Comparison of ENCODE assay signal across 25 mouse cellular contexts in genomic region chr19:4464666-4465065, GRCm38 (mm10). TPM values are rescaled to one million over a fixed set of nuclear protein-coding genes. Genes with fewer than 3 reads are reported as not detected.
DNase-seq lines count a peak whose midpoint lies in the region; ATAC-seq and TF ChIP-seq lines count a peak whose summit lies in the region.
"Had no signal": no experiment of that assay in that cellular context is flagged by ENCODE, and none has a peak within 500 bp of the region (broad histone marks: within the 10 kb centered on the region; RNA-seq: fewer than 3 reads in every experiment).

No protein-coding gene starts in this region.

- no peaks in the 10 kb centered on the region for H3K9me3 ChIP-seq in liver, postnatal 0 days (ENCODE audit: low read length)
- H3K9me3 ChIP-seq: embryonic facial prominence, embryonic 10.5 days; forebrain, embryonic 13.5 days; heart, embryonic 15.5 days; hindbrain, embryonic 13.5 days had no signal

- no peaks in the 10 kb centered on the region for H3K4me1 ChIP-seq in kidney, adult 2 months (ENCODE audit: control insufficient read depth, insufficient read depth, low read length)
- H3K4me1 ChIP-seq in liver, postnatal 0 days (ENCODE audit: insufficient read depth), result 0 out of 2 replicates have a peak, but pooled peaks cover 10% of the 10 kb centered on the region
- H3K4me1 ChIP-seq: forebrain, embryonic 13.5 days; heart, embryonic 15.5 days; hindbrain, embryonic 13.5 days had no signal

- no peak for ATAC-seq in liver, postnatal 0 days
- ATAC-seq: forebrain, embryonic 13.5 days; forebrain, postnatal 0 days had no signal

- DNase-seq in kidney, adult 2 months, result peak; percentile 54
- no peak for DNase-seq in kidney, postnatal 10 days
- DNase-seq in liver, result peak; percentile 18
- DNase-seq in liver, postnatal 0 days, result no peak
- DNase-seq in kidney, postnatal 25 days, result peak; percentile 29 to 67
- DNase-seq in embryo, embryonic 9.5 days (ENCODE audit: extremely low spot score), result no peak
- no peak for DNase-seq in layer of hippocampus, adult 8-10 months (ENCODE audit: low spot score in 2 of 2)
- DNase-seq: adrenal gland, postnatal 10 days; cerebellum, adult 11 months; cerebellum, adult 9-10 months; cerebellum, postnatal 36 days; forebrain, postnatal 0 days; gastrocnemius, postnatal 14 days; heart, adult 2 months; heart, postnatal 14 days had no signal

- no peak overlapping the region for H3K4me3 ChIP-seq in kidney, adult 2 months (ENCODE audit: insufficient read depth, low read depth, low read length)
- no peak overlapping the region for H3K4me3 ChIP-seq in liver, postnatal 0 days (ENCODE audit: low read depth, low read length)
- H3K4me3 ChIP-seq: embryonic facial prominence, embryonic 10.5 days; forebrain, embryonic 13.5 days; heart, adult 2 months; heart, embryonic 15.5 days; hindbrain, embryonic 13.5 days had no signal

- H3K27me3 ChIP-seq in kidney, adult 2 months (replicated peaks; ENCODE audit: control insufficient read depth, insufficient read depth, low read length), result no peaks in the 10 kb centered on the region
- H3K27me3 ChIP-seq in liver, postnatal 0 days (ENCODE audit: insufficient read depth, low read length), result no peaks in the 10 kb centered on the region
- H3K27me3 ChIP-seq: CH12.LX; forebrain, embryonic 13.5 days; hindbrain, embryonic 13.5 days had no signal

- no peak for TF ChIP-seq EP300 in liver, postnatal 0 days (IDR thresholded peaks at IDR 0.05; ENCODE audit: low read depth)

- TF ChIP-seq POLR2A in kidney, adult 2 months (IDR thresholded peaks at IDR 0.05; ENCODE audit: low read depth, low read length), result no peak

- no peak overlapping the region for H3K27ac ChIP-seq in kidney, adult 2 months (ENCODE audit: insufficient read depth, low read depth, low read length)
- no peak overlapping the region for H3K27ac ChIP-seq in liver, postnatal 0 days (ENCODE audit: low read depth)
- H3K27ac ChIP-seq: embryonic facial prominence, embryonic 10.5 days; forebrain, embryonic 13.5 days; heart, adult 2 months; heart, embryonic 15.5 days; hindbrain, embryonic 13.5 days had no signal

- H3K4me2 ChIP-seq in liver, postnatal 0 days (ENCODE audit: low read depth, low read length), result no peak overlapping the region
- H3K4me2 ChIP-seq: forebrain, embryonic 13.5 days; heart, embryonic 11.5 days; heart, embryonic 15.5 days; hindbrain, embryonic 13.5 days had no signal

- no peak for TF ChIP-seq CTCF in kidney, adult 2 months (conservative IDR thresholded peaks at IDR 0.05; ENCODE audit: insufficient read depth, insufficient read length, low read depth, low read length)
- TF ChIP-seq CTCF in liver, postnatal 0 days (IDR thresholded peaks at IDR 0.05; ENCODE audit: low read depth), result no peak

- H3K36me3 ChIP-seq in kidney, adult 2 months (ENCODE audit: control insufficient read depth, insufficient read depth, low read length), result no peaks in the 10 kb centered on the region
- H3K36me3 ChIP-seq in liver, postnatal 0 days (replicated peaks; ENCODE audit: insufficient read depth, low read length), result no peaks in the 10 kb centered on the region
- H3K36me3 ChIP-seq: embryonic facial prominence, embryonic 10.5 days; heart, embryonic 15.5 days; hindbrain, embryonic 13.5 days had no signal

- 79% methylated on average over 4 of the region's 4 CpGs for WGBS in kidney, adult 2 months
- 48% methylated on average over 4 of the region's 4 CpGs for WGBS in liver, postnatal 0 days (ENCODE audit: insufficient replicate concordance)

- H3K9ac ChIP-seq in liver, postnatal 0 days (replicated peaks), result no peak overlapping the region
- H3K9ac ChIP-seq: forebrain, embryonic 13.5 days; forebrain, postnatal 0 days; heart, embryonic 15.5 days; hindbrain, embryonic 13.5 days had no signal

RNA-seq across cellular contexts. Expression of gene Syt12, which starts 12.6 kb away (rescaled TPM):
- 4.6 and 9.8 TPM in 2 replicates for polyA plus RNA-seq in kidney, adult 2 months (2012; rRNA removed)
- 0.15 and 0.19 TPM in 2 replicates for polyA plus RNA-seq in liver, postnatal 0 days (2015; fragmentation: Nextera tagmentation; extraction: Ambion mirVana)
- 10 to 100 TPM; 29.2 to 31.3 (median 30.2) TPM for total RNA-seq in layer of hippocampus, adult 8-10 months (2022)
- total RNA-seq: hematopoietic stem cell, adult 5-6 weeks had no signal

RNA-seq across cellular contexts. Expression of gene Rhod, which starts 25.4 kb away (rescaled TPM):
- 35.1 and 35.6 TPM in 2 replicates for polyA plus RNA-seq in kidney, adult 2 months (2012; rRNA removed)
- 14.8 and 19.0 TPM in 2 replicates for polyA plus RNA-seq in liver, postnatal 0 days (2015; fragmentation: Nextera tagmentation; extraction: Ambion mirVana)
- 1 to 10 TPM in 1 of 4 experiments, under 1 TPM in 3; 0.74 to 1.1 (median 0.85) TPM for total RNA-seq in layer of hippocampus, adult 8-10 months (2022)

RNA-seq across cellular contexts. Expression of gene 2010003K11Rik, which starts 33.7 kb away (rescaled TPM):
- 2.8 TPM in 2 replicates for polyA plus RNA-seq in kidney, adult 2 months (2012; rRNA removed)
- 5.8 and 7.6 TPM in 2 replicates for polyA plus RNA-seq in liver, postnatal 0 days (2015; fragmentation: Nextera tagmentation; extraction: Ambion mirVana)
- not detected for total RNA-seq in layer of hippocampus, adult 8-10 months (2022)
- total RNA-seq: CH12.LX; forebrain, postnatal 0 days; gastrocnemius, adult 18-20 months; gastrocnemius, postnatal 14 days; heart, adult 2 months; hematopoietic stem cell, adult 5-6 weeks had no signal
- polyA plus RNA-seq: brain, embryonic 14.5 days; embryonic facial prominence, embryonic 10.5 days; embryonic facial prominence, embryonic 14.5 days; forebrain, embryonic 13.5 days; forebrain, postnatal 0 days; heart, embryonic 11.5 days; heart, embryonic 15.5 days; hindbrain, embryonic 13.5 days had no signal

RNA-seq across cellular contexts. Expression of gene Pcx, which starts 45.6 kb away (rescaled TPM):
- polyA plus RNA-seq in kidney, adult 2 months (2012; rRNA removed), result 286 and 295 TPM in 2 replicates
- polyA plus RNA-seq in liver, postnatal 0 days (2015; fragmentation: Nextera tagmentation; extraction: Ambion mirVana), result 220 and 283 TPM in 2 replicates
- 10 to 100 TPM; 64.5 to 72.7 (median 68.1) TPM for total RNA-seq in layer of hippocampus, adult 8-10 months (2022)

Comparison
In these comparisons a context has a peak if more than half of its experiments do, and no peak if none do; other contexts are left out.
1. DNase-seq: peak in kidney, adult 2 months (single experiment), liver (single experiment) and kidney, postnatal 25 days (2 of 2); none in kidney, postnatal 10 days (single experiment), liver, postnatal 0 days (single experiment), embryo, embryonic 9.5 days (single experiment) and layer of hippocampus, adult 8-10 months (0 of 2).